Mouse (Mus musculus) neural tube, embryonic 14.5 days (tissue): ENCODE results near the gene M1ap. TPM values are rescaled to one million over a fixed set of nuclear protein-coding genes. Genes with fewer than 3 reads are reported as not detected.
A peak's percentile ranks its signal among the peaks of the same experiment; 100 is the strongest.

Source experiments
- ATAC-seq: fragments of 200-750 bp; cut with Nextera tagmentation; 2 replicates; pipeline ENCODE4 v1.8.0; 2017; ENCODE audit warnings: low read depth, mild to moderate bottlenecking, moderate TSS enrichment, moderate library complexity
- H3K27ac ChIP-seq: fragments of 300-500 bp; sonication (generic); 2 replicates; pipeline ENCODE4 v1.5.1; 2014; ENCODE audit warnings: low read depth, mild to moderate bottlenecking, control low read depth, low read length, moderate library complexity, mixed read lengths
- H3K27me3 ChIP-seq: fragments of 300-500 bp; sonication (generic); 2 replicates; pipeline ENCODE4 v1.6.1; 2014; ENCODE audit warnings: low read length; ENCODE audit not compliant: control insufficient read depth, insufficient read depth
- H3K36me3 ChIP-seq: fragments of 300-500 bp; sonication (generic); 2 replicates; pipeline ENCODE4 v1.6.1; 2014; ENCODE audit warnings: low read length, mixed read lengths; ENCODE audit not compliant: control insufficient read depth, insufficient read depth
- H3K4me1 ChIP-seq: fragments of 300-500 bp; sonication (generic); 2 replicates; pipeline ENCODE4 v1.6.1; 2014; ENCODE audit warnings: low read length; ENCODE audit not compliant: control insufficient read depth, insufficient read depth
- H3K4me2 ChIP-seq: fragments of 300-500 bp; sonication (generic); 2 replicates; pipeline ENCODE4 v1.6.1; 2014; ENCODE audit warnings: mild to moderate bottlenecking, low read depth, low read length, control low read depth
- H3K4me3 ChIP-seq: fragments of 300-500 bp; sonication (generic); 2 replicates; pipeline ENCODE4 v1.5.1; 2014; ENCODE audit warnings: low read depth, low read length, control low read depth, mixed read lengths
- H3K9ac ChIP-seq: fragments of 300-500 bp; sonication (generic); replicated peaks from 2 replicates; pipeline ENCODE4 v1.6.1; 2014; ENCODE audit warnings: low read depth, mild to moderate bottlenecking, control low read depth, low read length, mixed read lengths
- H3K9me3 ChIP-seq: fragments of 300-500 bp; sonication (generic); 2 replicates; pipeline ENCODE4 v1.6.1; 2016; ENCODE audit warnings: low read length; ENCODE audit not compliant: control insufficient read depth
- WGBS: fragments of 180-500 bp; shearing (Covaris S2); extraction: QIAGEN DNeasy Blood & Tissue Kit; methylation state at CpG from one replicate; pipeline ENCODE4 v1.1.7; 2014; 5-methylcytosine and 5-hydroxymethylcytosine counted together
- polyA plus RNA-seq: library from polyadenylated mRNA; unstranded; fragments of >200 nt; fragmentation: Nextera tagmentation; extraction: Ambion mirVana; gene quantifications from 2 replicates; pipeline ENCODE4 v1.2.1, GENCODE M21; 2014

The M1ap gene
- polyA plus RNA-seq, 1 experiment from 2014 or later, result not detected

DNA sequence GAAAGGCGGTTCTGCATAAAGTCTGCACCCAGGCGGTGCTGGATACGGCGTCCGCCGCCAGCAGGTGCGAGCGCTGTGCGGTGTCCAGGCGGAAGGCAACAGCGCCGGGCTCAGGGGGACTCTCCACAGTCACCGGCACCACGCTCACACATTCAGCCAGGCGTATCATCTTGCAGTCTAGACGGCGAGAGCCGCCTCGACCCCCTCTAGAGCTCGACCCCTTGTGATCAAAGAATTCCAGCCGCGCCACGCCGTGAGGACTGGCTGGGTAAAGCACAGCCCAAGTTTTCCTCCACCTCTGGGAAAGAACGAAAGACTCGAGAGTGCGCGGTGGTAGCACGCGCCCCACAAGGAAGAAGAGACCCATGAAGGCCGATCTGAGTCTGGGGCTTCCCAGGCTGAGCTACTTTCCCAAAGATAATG, 86.1 kb downstream of the M1ap start:
- peaks cover 12% of the 10 kb centered on the region; the same call in 1 of the 2 replicates for H3K27me3 ChIP-seq
- ATAC-seq, result peak; percentile 51; the same call in 1 of the 2 replicates

DNA sequence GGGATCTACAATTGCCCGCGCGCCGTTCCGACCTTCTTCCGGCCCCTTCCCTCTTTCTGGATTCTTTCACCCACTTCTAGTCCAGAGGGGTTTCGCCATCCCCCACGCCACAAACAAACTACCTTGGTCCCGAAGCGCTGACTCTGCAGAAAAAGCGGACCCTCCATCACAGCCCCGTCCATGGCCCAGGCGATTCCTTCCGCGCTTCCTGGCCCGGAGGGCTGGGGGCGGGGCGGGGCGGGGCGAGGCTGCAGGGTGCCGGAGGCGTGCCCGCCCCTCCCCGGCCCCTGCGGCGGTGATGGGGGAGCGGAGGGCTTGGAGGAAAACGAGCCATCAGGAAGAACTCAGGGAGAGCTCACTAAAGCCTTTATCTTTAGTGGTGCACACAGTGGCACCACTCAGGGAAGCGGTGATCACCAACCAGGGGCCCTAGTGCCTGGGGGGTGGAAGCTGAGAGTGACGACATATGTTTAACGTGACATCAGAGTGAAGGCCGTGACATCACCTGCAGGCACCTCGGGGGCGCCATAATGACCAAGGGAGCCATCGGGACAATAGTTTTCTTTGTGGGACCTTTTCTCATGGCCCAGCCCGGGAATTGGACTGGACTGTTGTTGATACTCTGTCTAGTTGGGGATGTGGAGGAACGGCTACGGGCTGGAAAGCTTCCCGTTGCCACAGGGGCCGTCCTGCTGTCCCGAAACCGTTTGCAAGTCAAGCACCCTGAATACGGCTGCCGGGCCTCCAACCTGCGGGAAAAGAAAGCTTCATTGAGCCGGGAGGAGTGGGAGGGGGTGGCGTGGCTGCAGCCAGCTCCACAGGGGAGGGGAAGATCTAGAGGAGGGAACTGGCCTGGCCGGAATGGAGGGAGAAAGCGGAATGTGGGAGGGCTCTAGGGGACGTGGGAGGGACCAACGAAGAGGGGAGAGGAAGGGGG, 86.8 kb downstream of the M1ap start, which contains the start of the genes Dok1 and Loxl3:
TSS of gene Dok1 (minus strand) at position 223 of the 937 bp plus-strand sequence.
TSS of gene Loxl3 (plus strand) at position 925 of the 937 bp plus-strand sequence.
- WGBS, result under 1% methylated on average over 51 of the region's 51 CpGs
- peak; percentile 70 for ATAC-seq

More for the DNA sequence above, 86.1 kb downstream of the M1ap start:
- Histone ChIP-seq H3K9ac (peak overlapping the region; percentile 37; the same call in 1 of the 2 replicates), H3K4me3 (peak overlapping the region; percentile 43), H3K36me3 (no peaks in the 10 kb centered on the region), H3K4me2 (peak overlapping the region; percentile 80), H3K4me1 (peaks cover 11% of the 10 kb centered on the region; the same call in 1 of the 2 replicates), H3K9me3 (no peaks in the 10 kb centered on the region), H3K27ac (no peak overlapping the region)
- WGBS, result under 1% methylated on average over 31 of the region's 31 CpGs

DNA sequence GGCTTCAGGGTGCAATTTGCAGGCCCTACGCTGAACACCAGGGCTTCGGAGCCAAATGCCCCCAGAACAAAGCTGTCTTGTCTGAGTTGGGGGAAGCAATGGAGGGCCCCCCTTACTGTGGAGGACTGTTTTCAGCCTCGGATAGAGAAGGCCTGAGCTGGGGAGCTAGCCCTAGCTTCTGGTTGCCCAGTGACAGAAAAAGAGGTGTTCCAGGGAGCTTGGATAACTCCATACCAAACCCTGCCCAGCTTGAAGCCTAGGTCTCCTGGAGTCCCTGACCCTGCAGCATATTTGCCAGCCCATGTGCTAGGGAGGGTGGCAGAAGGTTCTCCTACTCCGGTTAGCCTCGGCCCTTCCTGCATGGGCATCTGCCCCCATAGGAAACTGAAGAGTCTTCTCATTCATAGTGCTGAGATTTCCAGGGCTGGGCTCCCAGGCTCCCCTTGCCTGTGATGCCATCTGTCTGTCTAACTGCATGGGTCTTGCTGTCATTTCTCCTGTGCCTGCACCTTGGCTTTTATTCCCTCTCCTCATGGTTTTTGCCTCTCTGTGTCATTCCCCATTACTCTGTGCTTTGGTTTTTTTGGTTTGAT, 87.9 kb downstream of the M1ap start:
- Histone ChIP-seq H3K4me1 (peaks cover 15% of the 10 kb centered on the region; the same call in 1 of the 2 replicates), H3K4me3 (peak overlapping the region; percentile 1; the same call in 1 of the 2 replicates), H3K4me2 (peak overlapping the region; percentile 80), H3K27me3 (peaks cover 12% of the 10 kb centered on the region; the same call in 1 of the 2 replicates), H3K27ac (no peak overlapping the region), H3K9ac (no peak overlapping the region), H3K9me3 (no peaks in the 10 kb centered on the region), H3K36me3 (no peaks in the 10 kb centered on the region)
- WGBS, result 23% methylated on average over 5 of the region's 5 CpGs
- ATAC-seq, result no peak

More for the DNA sequence above, 86.8 kb downstream of the M1ap start, which contains the start of the genes Dok1 and Loxl3:
- no peaks in the 10 kb centered on the region for H3K9me3 ChIP-seq
- H3K9ac ChIP-seq, result peak within 1 kb of the TSS; percentile 37; the same call in 1 of the 2 replicates
- peak within 1 kb of the TSS; percentile 19; the same call in 1 of the 2 replicates for H3K27ac ChIP-seq
- H3K4me3 ChIP-seq, result peak within 1 kb of the TSS; percentile 43
- peaks cover 14% of the 10 kb centered on the region; the same call in 1 of the 2 replicates for H3K4me1 ChIP-seq
- peaks cover 12% of the 10 kb centered on the region; the same call in 1 of the 2 replicates for H3K27me3 ChIP-seq
- H3K36me3 ChIP-seq, result no peaks in the 10 kb centered on the region
- peak within 1 kb of the TSS; percentile 80 for H3K4me2 ChIP-seq

DNA sequence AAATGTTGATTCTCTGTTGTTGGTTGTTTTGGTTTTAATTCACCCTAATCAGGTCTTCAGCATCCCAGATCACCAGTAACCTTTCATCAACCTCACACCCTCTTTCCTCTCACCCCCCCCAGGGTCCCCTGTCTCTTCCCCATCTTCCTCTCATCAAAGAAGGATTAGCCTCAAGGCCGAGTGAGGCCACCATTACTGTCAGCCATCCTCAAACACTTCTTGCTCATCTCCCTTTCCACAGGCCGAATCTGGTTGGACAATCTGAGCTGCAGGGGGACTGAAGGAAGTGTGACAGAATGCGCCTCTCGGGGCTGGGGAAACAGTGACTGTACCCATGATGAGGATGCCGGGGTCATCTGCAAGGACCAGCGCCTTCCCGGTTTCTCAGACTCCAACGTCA, 90.5 kb downstream of the M1ap start:
- WGBS, result 84% methylated on average over 8 of the region's 8 CpGs
- H3K27me3 ChIP-seq, result 0 out of 2 replicates have a peak, but pooled peaks cover 4% of the 10 kb centered on the region
- ATAC-seq, result no peak
- H3K4me3 ChIP-seq, result no peak overlapping the region
- H3K9ac ChIP-seq, result no peak overlapping the region
- H3K4me1 ChIP-seq, result peaks cover 15% of the 10 kb centered on the region; the same call in 1 of the 2 replicates
- H3K27ac ChIP-seq, result no peak overlapping the region
- no peak overlapping the region for H3K4me2 ChIP-seq
- H3K9me3 ChIP-seq, result no peaks in the 10 kb centered on the region
- H3K36me3 ChIP-seq, result no peaks in the 10 kb centered on the region

DNA sequence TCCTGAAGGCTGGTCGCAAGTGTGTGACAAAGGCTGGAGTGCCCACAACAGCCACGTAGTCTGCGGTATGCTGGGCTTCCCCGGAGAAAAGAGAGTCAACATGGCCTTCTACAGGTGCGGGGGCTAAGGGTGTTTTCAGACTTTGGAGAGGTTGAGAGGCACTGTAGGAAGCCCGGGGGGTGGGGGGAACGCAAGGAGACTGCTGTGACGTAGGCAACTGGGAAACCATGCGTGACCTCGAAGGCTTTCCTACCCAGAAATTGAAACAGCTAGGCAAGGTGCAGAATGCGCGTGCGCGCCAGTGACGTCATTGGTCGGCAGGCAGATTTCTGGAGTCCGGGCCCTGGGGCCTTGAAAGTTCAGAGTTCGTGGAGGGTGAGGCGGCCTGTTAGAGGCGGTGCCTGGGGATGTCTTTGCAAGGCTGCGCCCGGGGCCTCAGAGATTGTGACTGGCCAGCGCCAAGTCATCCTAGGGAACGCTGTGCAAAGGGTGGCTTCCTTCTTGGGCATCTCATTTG, 91.9 kb downstream of the M1ap start:
- Histone ChIP-seq H3K36me3 (no peaks in the 10 kb centered on the region), H3K4me1 (0 out of 2 replicates have a peak, but pooled peaks cover 4% of the 10 kb centered on the region), H3K4me3 (peak overlapping the region; percentile 27), H3K27ac (0 out of 2 replicates have a peak overlapping the region, but pooled peaks have one; percentile 18), H3K9ac (peak overlapping the region; percentile 25; the same call in 1 of the 2 replicates), H3K4me2 (peak overlapping the region; percentile 59), H3K9me3 (no peaks in the 10 kb centered on the region), H3K27me3 (no peaks in the 10 kb centered on the region)
- 13% methylated on average over 24 of the region's 24 CpGs for WGBS
- ATAC-seq, result peak; percentile 43

DNA sequence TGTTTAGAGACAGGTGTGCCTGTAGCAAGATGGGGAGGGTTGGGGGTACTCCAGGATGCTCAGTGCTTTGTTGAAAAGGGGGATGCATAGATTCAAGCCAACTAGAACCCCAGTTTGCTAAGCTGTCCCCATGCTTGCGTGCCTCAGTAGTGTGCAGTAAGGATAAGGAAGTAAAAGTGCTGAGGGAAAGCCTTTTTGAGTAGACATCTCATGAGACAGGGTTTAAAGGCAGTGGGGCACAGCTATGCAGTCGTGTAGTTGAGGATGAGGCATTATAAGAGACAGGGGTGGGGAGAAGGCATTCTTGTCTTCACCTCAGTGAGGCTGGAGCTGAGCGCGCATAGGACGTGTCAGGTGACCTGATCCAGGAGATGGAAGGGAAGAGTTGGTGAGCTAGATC, 93.9 kb downstream of the M1ap start:
- no peak overlapping the region for H3K9ac ChIP-seq
- no peak overlapping the region for H3K27ac ChIP-seq
- 0 out of 2 replicates have a peak, but pooled peaks cover 4% of the 10 kb centered on the region for H3K4me1 ChIP-seq
- no peaks in the 10 kb centered on the region for H3K9me3 ChIP-seq
- H3K4me3 ChIP-seq, result no peak overlapping the region
- H3K27me3 ChIP-seq, result no peaks in the 10 kb centered on the region
- no peak overlapping the region for H3K4me2 ChIP-seq
- no peaks in the 10 kb centered on the region for H3K36me3 ChIP-seq
- no peak for ATAC-seq
- WGBS, result 82% methylated on average over 5 of the region's 5 CpGs

DNA sequence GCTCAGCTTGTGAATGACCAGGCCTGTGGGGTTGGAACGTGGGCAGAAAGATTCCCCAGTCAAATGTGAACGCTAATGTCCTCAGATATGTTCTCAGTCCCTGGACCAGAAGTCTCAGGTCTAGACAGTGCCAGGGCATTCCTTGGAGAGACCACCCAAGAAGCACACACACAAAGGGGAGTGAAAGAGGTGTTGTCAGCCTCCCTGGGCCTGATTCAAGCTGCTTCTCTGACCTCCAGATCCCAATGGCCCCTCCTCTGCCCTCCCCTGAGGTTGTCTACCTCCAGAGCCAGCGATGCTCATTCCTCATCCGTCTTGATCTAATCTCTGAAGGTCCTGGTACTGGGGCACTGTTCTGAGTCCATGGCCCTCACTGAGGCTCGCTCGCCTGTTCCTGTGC, 96.9 kb downstream of the M1ap start:
- Histone ChIP-seq H3K4me2 (no peak overlapping the region), H3K9me3 (no peaks in the 10 kb centered on the region), H3K36me3 (no peaks in the 10 kb centered on the region), H3K9ac (no peak overlapping the region), H3K4me1 (0 out of 2 replicates have a peak, but pooled peaks cover under 1% of the 10 kb centered on the region), H3K27ac (no peak overlapping the region), H3K4me3 (no peak overlapping the region), H3K27me3 (no peaks in the 10 kb centered on the region)
- no peak for ATAC-seq
- WGBS, result 68% methylated on average over 6 of the region's 6 CpGs

DNA sequence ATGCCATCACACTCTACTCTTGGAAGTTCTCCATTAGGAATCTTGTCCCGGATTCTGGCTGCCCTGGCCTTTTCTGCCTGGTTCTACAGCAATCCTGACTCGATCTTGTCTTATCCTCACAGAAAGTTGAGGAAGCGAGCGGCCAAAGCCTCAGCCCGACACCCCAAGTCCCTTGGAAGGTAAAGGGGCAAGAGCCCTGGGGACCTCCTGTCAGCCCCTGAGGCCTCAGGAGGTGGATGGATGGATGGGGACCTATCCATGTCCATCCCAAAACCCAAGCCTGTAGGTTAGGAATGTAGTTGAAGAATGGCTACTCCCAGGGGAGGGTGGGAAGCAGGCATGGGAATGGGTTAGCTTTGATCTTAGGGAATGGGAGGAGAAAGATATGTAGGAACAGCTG, 97.3 kb downstream of the M1ap start:
- Histone ChIP-seq H3K27me3 (no peaks in the 10 kb centered on the region), H3K9me3 (no peaks in the 10 kb centered on the region), H3K4me2 (no peak overlapping the region), H3K9ac (no peak overlapping the region), H3K27ac (no peak overlapping the region), H3K36me3 (no peaks in the 10 kb centered on the region), H3K4me3 (no peak overlapping the region), H3K4me1 (no peaks in the 10 kb centered on the region)
- ATAC-seq, result no peak
- WGBS, result 96% methylated on average over 5 of the region's 5 CpGs
